Mouse (Mus musculus) G1E (cell line): ENCODE measurements around the gene Daxx. TPM values are rescaled to one million over a fixed set of nuclear protein-coding genes. Genes with fewer than 3 reads are reported as not detected.
A peak's percentile ranks its signal among the peaks of the same experiment; 100 is the strongest.

Experiments
- ATAC-seq: 2 replicates; pipeline ENCODE4 v1.8.0; 2016; ENCODE audit warnings: mild to moderate bottlenecking; ENCODE audit not compliant: insufficient number of reproducible peaks, poor library complexity, low FRiP score, severe bottlenecking; ENCODE audit errors: extremely low read depth
- DNase-seq: peaks from one replicate; pipeline ENCODE4 v3.0.0; 2012; ENCODE audit warnings: low spot score
- H3K27me3 ChIP-seq: 2 replicates; pipeline ENCODE4 v1.6.1; 2012; ENCODE audit warnings: mild to moderate bottlenecking, low read length, inconsistent platforms; ENCODE audit not compliant: insufficient read depth
- H3K36me3 ChIP-seq: replicated peaks from 2 replicates; pipeline ENCODE3; 2012; ENCODE audit warnings: mild to moderate bottlenecking, inconsistent platforms
- H3K4me1 ChIP-seq: 2 replicates; pipeline ENCODE4 v1.6.1; 2012; ENCODE audit warnings: low read depth, low read length, inconsistent platforms, mixed read lengths; ENCODE audit not compliant: insufficient read depth
- H3K4me3 ChIP-seq: 2 replicates; pipeline ENCODE4 v1.5.1; 2012; ENCODE audit warnings: low read depth, mild to moderate bottlenecking, inconsistent platforms, low read length, moderate library complexity, mixed read lengths
- H3K9me3 ChIP-seq: replicated peaks from 2 replicates; pipeline ENCODE4 v1.6.1; 2012; ENCODE audit warnings: inconsistent platforms
- CTCF ChIP-seq: IDR thresholded peaks from 2 replicates; pipeline ENCODE4 v1.5.1; 2012; ENCODE audit warnings: low read depth, low read length, inconsistent platforms, mixed read lengths
- GATA1 ChIP-seq: IDR thresholded peaks from 2 replicates; pipeline ENCODE4 v1.6.1; 2012; ENCODE audit warnings: borderline replicate concordance, low read length, inconsistent platforms, mixed read lengths
- GATA2 ChIP-seq: IDR thresholded peaks from 2 replicates; pipeline ENCODE4 v1.6.1; 2012; ENCODE audit warnings: low read depth, low read length, inconsistent platforms, borderline replicate concordance
- POLR2AphosphoS5 ChIP-seq: IDR thresholded peaks from 2 replicates; pipeline ENCODE4 v1.6.1; 2012; ENCODE audit warnings: low read depth, low read length, inconsistent platforms; ENCODE audit not compliant: insufficient replicate concordance
- TAL1 ChIP-seq: conservative IDR thresholded peaks from 2 replicates; pipeline ENCODE4 v1.6.1; 2012; ENCODE audit warnings: low read depth, low read length, inconsistent platforms, mixed read lengths
- polyA plus RNA-seq: library from polyadenylated mRNA; stranded (reverse); fragments of >175 nt; gene quantifications from 2 replicates; pipeline ENCODE4 v1.2.3, GENCODE M21; 2012
- total RNA-seq, 2 experiments: library from RNA; stranded (forward) in 1 of 2; stranded (reverse) in 1 of 2; fragments of 200-1000 nt in 1 of 2; fragments of >200 nt in 1 of 2; fragmentation: Nextera tagmentation in 1 of 2; gene quantifications; 2 replicates each; pipeline ENCODE4 v1.2.3; 2014 to 2017

Daxx gene
- total and polyA plus RNA-seq, 3 experiments, result 33.0 to 72.7 (median 67.4) TPM

DNA sequence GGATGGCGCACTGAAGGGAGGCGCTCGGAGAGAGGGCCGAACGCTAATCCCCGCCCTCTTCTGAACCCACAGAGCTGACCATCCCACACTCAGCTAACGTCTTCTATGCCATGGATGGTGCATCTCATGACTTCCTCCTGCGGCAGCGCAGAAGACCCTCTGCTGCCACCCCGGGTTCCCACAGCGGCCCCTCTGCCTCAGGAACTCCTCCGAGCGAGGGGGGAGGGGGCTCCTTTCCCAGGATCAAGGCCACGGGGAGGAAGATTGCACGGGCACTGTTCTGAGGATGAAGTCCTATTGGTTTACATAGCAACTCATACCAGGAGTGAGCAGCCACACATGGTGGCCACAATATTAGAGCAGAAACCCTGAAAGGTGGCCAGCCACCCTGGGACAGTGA is 27.8 kb downstream of the Daxx start:
- Histone ChIP-seq H3K4me1 (peaks cover 66% of the 10 kb centered on the region), H3K9me3 (no peaks in the 10 kb centered on the region), H3K27me3 (no peaks in the 10 kb centered on the region), H3K36me3 (peaks cover 79% of the 10 kb centered on the region), H3K4me3 (no peak overlapping the region)
- DNase-seq (no peak), ATAC-seq (no peak)
- TF ChIP-seq POLR2AphosphoS5, result no peak
- TF ChIP-seq GATA2, result no peak
- no peak for TF ChIP-seq GATA1
- no peak for TF ChIP-seq CTCF
- TF ChIP-seq TAL1, result no peak

- H3K4me1 ChIP-seq, result peaks cover 64% of the 10 kb centered on the region
- peaks cover 79% of the 10 kb centered on the region for H3K36me3 ChIP-seq
- DNase-seq (no peak), ATAC-seq (no peak)
- H3K27me3 ChIP-seq, result no peaks in the 10 kb centered on the region
- TF ChIP-seq GATA1, result no peak
- TF ChIP-seq GATA2, result no peak
- TF ChIP-seq TAL1, result no peak
- no peak for TF ChIP-seq POLR2AphosphoS5
- TF ChIP-seq CTCF, result no peak
- no peaks in the 10 kb centered on the region for H3K9me3 ChIP-seq
- H3K4me3 ChIP-seq, result peak overlapping the region; percentile 90; the same call in 1 of the 2 replicates
Measured at GRCm38 (mm10) chr17:33938783-33939182, 29.6 kb downstream of the Daxx start.

DNA sequence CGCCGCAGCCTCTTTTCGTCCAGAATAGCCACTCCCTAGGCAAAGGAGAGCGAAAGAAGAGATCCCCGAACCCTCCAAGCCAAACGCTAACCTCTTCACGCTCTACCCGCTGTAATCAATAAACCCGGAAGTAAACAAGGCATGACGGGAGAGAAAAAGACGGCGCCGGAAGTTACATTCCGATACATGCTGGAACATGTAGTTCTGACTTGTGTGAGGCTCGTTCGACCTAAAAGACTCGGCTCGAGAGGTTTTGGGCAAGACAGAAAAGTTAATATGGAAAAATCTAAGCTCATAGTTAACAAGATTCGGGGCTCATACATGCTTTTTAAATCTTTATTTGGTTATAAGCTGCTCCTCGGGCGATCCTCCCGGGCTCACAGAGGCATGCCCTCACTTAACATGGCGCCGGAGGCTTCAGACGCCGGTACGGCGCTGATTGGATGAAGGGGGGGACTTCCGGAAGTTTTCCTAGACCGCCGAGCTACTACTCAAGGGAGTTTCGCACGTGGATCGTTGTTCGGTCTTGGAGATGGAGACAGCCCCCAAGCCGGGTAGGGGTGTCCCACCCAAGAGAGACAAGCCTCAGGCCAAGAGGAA is 31.1 kb downstream of the Daxx start, which contains the start of the genes Pfdn6 and Wdr46:
Gene Pfdn6 (minus strand): TSS at position 138 of the 600 bp plus-strand sequence.
Gene Wdr46 (plus strand): TSS at position 455 of the 600 bp plus-strand sequence.
- ATAC-seq, result peak; percentile 84
- DNase-seq, result peak; percentile 90
- H3K27me3 ChIP-seq, result no peaks in the 10 kb centered on the region
- no peak for TF ChIP-seq GATA2
- no peak for TF ChIP-seq GATA1
- TF ChIP-seq POLR2AphosphoS5, result no peak
- no peak for TF ChIP-seq TAL1
- no peak for TF ChIP-seq CTCF
- H3K4me1 ChIP-seq, result peaks cover 63% of the 10 kb centered on the region
- H3K4me3 ChIP-seq, result peak within 1 kb of the TSS; percentile 90
- H3K9me3 ChIP-seq, result no peaks in the 10 kb centered on the region
- peaks cover 78% of the 10 kb centered on the region for H3K36me3 ChIP-seq

DNA sequence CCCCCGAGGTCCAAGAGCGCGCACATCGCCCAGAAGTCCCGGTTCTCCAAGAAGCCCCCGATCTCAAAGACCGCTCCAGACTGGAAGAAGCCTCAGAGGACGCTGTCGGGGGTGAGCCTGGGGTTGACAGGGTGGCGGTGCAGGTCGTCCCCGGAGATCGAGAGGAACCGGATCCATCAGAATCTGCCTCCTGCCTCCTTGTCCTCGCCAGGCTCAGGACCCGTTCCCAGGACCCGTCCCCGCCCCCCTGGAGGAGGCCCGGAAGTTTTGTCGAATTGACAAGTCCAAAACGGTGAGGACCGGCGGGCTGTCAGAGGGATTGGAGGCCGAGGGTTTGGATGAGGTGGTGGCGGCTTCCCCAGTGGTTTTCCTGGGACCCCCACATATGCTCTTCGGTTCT is 31.8 kb downstream of the Daxx start:
- Histone ChIP-seq H3K4me1 (peaks cover 62% of the 10 kb centered on the region), H3K4me3 (peak overlapping the region; percentile 90), H3K36me3 (peaks cover 78% of the 10 kb centered on the region), H3K27me3 (no peaks in the 10 kb centered on the region), H3K9me3 (no peaks in the 10 kb centered on the region)
- no peak for TF ChIP-seq CTCF
- no peak for TF ChIP-seq GATA2
- no peak for TF ChIP-seq POLR2AphosphoS5
- TF ChIP-seq TAL1, result no peak
- ATAC-seq (no peak), DNase-seq (peak; percentile 44)

- peaks cover 80% of the 10 kb centered on the region for H3K36me3 ChIP-seq
- no peak for ATAC-seq
Measured at GRCm38 (mm10) chr17:33941381-33941780, 32.2 kb downstream of the Daxx start.

DNA sequence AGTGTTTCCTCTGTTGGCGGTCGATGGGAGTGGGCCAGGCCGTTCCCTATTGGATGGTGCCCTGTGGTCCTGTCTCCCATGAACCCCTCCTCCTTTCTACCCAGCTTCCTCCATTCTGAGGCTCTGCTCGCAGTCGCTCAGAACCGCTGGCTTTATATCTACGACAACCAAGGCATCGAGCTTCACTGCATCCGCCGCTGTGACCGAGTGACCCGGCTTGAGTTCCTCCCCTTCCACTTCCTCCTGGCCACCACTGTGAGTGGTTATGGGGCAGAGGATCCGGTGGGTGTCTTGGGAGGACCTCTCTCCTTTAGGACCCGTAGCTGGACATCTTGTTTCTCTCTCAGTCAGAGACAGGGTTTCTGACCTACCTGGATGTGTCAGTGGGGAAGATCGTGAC is 34.2 kb downstream of the Daxx start:
- peaks cover 80% of the 10 kb centered on the region for H3K36me3 ChIP-seq
- ATAC-seq (no peak), DNase-seq (no peak)
- H3K4me3 ChIP-seq, result no peak overlapping the region
- peaks cover 59% of the 10 kb centered on the region for H3K4me1 ChIP-seq
- no peaks in the 10 kb centered on the region for H3K9me3 ChIP-seq
- no peaks in the 10 kb centered on the region for H3K27me3 ChIP-seq
- TF ChIP-seq CTCF (no peak), GATA1 (no peak), POLR2AphosphoS5 (no peak), TAL1 (no peak), GATA2 (no peak)

More at GRCm38 (mm10) chr17:33941381-33941780, 32.2 kb downstream of the Daxx start:
- no peak for DNase-seq
- H3K4me1 ChIP-seq, result peaks cover 62% of the 10 kb centered on the region
- no peaks in the 10 kb centered on the region for H3K27me3 ChIP-seq
- H3K4me3 ChIP-seq, result peak overlapping the region; percentile 90
- H3K9me3 ChIP-seq, result no peaks in the 10 kb centered on the region
- no peak for TF ChIP-seq GATA2
- no peak for TF ChIP-seq POLR2AphosphoS5
- TF ChIP-seq CTCF, result no peak
- no peak for TF ChIP-seq TAL1
- TF ChIP-seq GATA1, result no peak
